Comparison of ENCODE assay signal across 31 mouse cellular contexts in the genomic region with DNA sequence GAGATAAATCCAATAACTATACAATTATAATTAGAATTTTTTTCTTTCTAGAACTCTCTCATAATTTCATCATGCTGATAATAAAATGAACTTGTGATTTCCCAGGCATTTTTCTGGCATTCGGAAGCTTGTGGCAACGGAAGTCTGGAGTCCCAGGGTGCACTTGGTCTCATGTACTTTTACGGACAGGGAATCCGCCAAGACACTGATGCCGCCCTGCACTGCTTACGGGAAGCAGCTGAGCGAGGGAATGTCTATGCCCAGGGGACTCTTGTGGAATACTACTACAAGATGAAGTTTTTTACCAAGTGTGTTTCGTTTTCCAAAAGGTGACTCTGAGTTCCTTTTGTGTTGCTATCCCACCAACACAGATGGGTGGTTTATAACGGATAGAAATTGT.
"Had no signal": no experiment of that assay in that cellular context is flagged by ENCODE, and none has a peak within 500 bp of the region (broad histone marks: within the 10 kb centered on the region; RNA-seq: fewer than 3 reads in every experiment).

No protein-coding gene starts in this region.

- DNase-seq: heart, postnatal 10 days; heart, postnatal 14 days; heart, postnatal 4 days; kidney, adult 11 months; kidney, adult 18-20 months; kidney, adult 2 months; kidney, adult 8-10 months; kidney, adult 9 months; kidney, postnatal 10 days; kidney, postnatal 14 days; kidney, postnatal 4 days; layer of hippocampus, adult 9-11 months; layer of hippocampus, postnatal 36 days had no signal

- H3K4me2 ChIP-seq: heart, embryonic 11.5 days; heart, embryonic 13.5 days; heart, embryonic 15.5 days; hindbrain, embryonic 12.5 days; hindbrain, embryonic 13.5 days; hindbrain, embryonic 14.5 days; hindbrain, embryonic 15.5 days; intestine, embryonic 15.5 days; kidney, embryonic 15.5 days had no signal

- H3K36me3 ChIP-seq: heart, embryonic 13.5 days; heart, embryonic 15.5 days; hindbrain, embryonic 10.5 days; hindbrain, embryonic 12.5 days; hindbrain, embryonic 13.5 days; hindbrain, embryonic 15.5 days; intestine, embryonic 15.5 days; kidney, embryonic 15.5 days had no signal

- H3K4me3 ChIP-seq: heart, embryonic 13.5 days; heart, embryonic 15.5 days; hindbrain, embryonic 10.5 days; hindbrain, embryonic 12.5 days; hindbrain, embryonic 13.5 days; hindbrain, embryonic 15.5 days; intestine, embryonic 15.5 days; kidney, embryonic 15.5 days; layer of hippocampus, adult 2 months; left cerebral cortex, adult 2 months had no signal

- ATAC-seq: hindbrain, embryonic 16.5 days; hindbrain, postnatal 0 days; inflammation-experienced regulatory T-cells, adult 6 months; intestine, embryonic 15.5 days; intestine, embryonic 16.5 days; intestine, postnatal 0 days had no signal

- H3K27ac ChIP-seq: heart, embryonic 13.5 days; heart, embryonic 15.5 days; hindbrain, embryonic 10.5 days; hindbrain, embryonic 12.5 days; hindbrain, embryonic 13.5 days; hindbrain, embryonic 14.5 days; hindbrain, embryonic 15.5 days; hindbrain, postnatal 0 days; intestine, embryonic 15.5 days; kidney, embryonic 15.5 days; kidney, postnatal 0 days; layer of hippocampus, adult 2 months; left cerebral cortex, adult 2 months had no signal

- H3K27me3 ChIP-seq: heart, embryonic 13.5 days; heart, embryonic 15.5 days; hindbrain, embryonic 12.5 days; hindbrain, embryonic 13.5 days; hindbrain, embryonic 15.5 days; intestine, embryonic 15.5 days; kidney, embryonic 15.5 days had no signal

- H3K4me1 ChIP-seq: heart, embryonic 15.5 days; hindbrain, embryonic 10.5 days; hindbrain, embryonic 12.5 days; hindbrain, embryonic 13.5 days; hindbrain, embryonic 15.5 days; intestine, embryonic 15.5 days; kidney, embryonic 15.5 days had no signal

- H3K9ac ChIP-seq: heart, embryonic 13.5 days; heart, embryonic 15.5 days; hindbrain, embryonic 12.5 days; hindbrain, embryonic 13.5 days; hindbrain, embryonic 14.5 days; hindbrain, embryonic 15.5 days; intestine, embryonic 15.5 days; kidney, embryonic 15.5 days had no signal

- H3K9me3 ChIP-seq: heart, embryonic 13.5 days; heart, embryonic 15.5 days; hindbrain, embryonic 10.5 days; hindbrain, embryonic 12.5 days; hindbrain, embryonic 13.5 days; hindbrain, embryonic 15.5 days; intestine, embryonic 15.5 days; kidney, embryonic 15.5 days had no signal
